Comparison of ENCODE assay signal across 14 mouse cellular contexts in the genomic region with DNA sequence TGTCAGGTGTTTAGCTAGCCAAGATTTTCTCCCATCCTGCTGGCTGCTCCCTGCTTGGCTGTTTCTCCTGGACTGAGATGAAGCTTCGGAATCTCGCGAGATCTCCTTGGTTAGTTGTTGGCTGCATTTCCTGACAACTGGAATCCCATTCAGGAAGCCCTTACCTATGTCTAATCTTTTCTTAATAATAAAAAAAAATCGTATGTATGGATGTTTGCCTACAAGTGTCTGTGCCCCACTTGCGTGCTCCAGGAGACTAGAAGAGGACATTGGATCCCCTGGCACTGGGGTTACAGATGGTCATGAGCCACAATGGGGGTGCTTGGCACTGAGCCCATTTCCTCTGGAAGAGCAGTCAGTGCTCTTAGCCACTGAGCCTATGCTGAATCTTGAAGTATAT. TPM values are rescaled to one million over a fixed set of nuclear protein-coding genes. Genes with fewer than 3 reads are reported as not detected.
A peak's percentile ranks its signal among the peaks of the same experiment; 100 is the strongest.
DNase-seq lines count a peak whose midpoint lies in the region; ATAC-seq and TF ChIP-seq lines count a peak whose summit lies in the region.
"Had no signal": no experiment of that assay in that cellular context is flagged by ENCODE, and none has a peak within 500 bp of the region (broad histone marks: within the 10 kb centered on the region; RNA-seq: fewer than 3 reads in every experiment).

No protein-coding gene starts in this region.

- no peaks in the 10 kb centered on the region for H3K9me3 ChIP-seq in intestine, postnatal 0 days (ENCODE audit: control insufficient read depth)
- no peaks in the 10 kb centered on the region for H3K9me3 ChIP-seq in intestine, embryonic 15.5 days
- no peaks in the 10 kb centered on the region for H3K9me3 ChIP-seq in neural tube, embryonic 15.5 days (replicated peaks)
- H3K9me3 ChIP-seq: hindbrain, embryonic 10.5 days; liver, embryonic 12.5 days had no signal

- H3K27ac ChIP-seq in intestine, postnatal 0 days (ENCODE audit: low read depth, low read length), result no peak overlapping the region
- no peak overlapping the region for H3K27ac ChIP-seq in intestine, embryonic 15.5 days
- no peak overlapping the region for H3K27ac ChIP-seq in cerebellum, adult 2 months (ENCODE audit: insufficient read depth, low read length)
- peak overlapping the region; percentile 97 for H3K27ac ChIP-seq in small intestine, adult 2 months (ENCODE audit: insufficient read depth, low read depth, low read length)
- H3K27ac ChIP-seq in neural tube, embryonic 15.5 days (replicated peaks), result no peak overlapping the region
- H3K27ac ChIP-seq: hindbrain, embryonic 10.5 days; liver, embryonic 12.5 days had no signal

- no peak overlapping the region for H3K4me3 ChIP-seq in intestine, postnatal 0 days (ENCODE audit: low read depth, low read length)
- no peak overlapping the region for H3K4me3 ChIP-seq in intestine, embryonic 15.5 days (replicated peaks)
- H3K4me3 ChIP-seq in cerebellum, adult 2 months (replicated peaks; ENCODE audit: insufficient read depth, low read depth, low read length), result no peak overlapping the region
- 0 out of 2 replicates have a peak overlapping the region, but pooled peaks have one; percentile 0 for H3K4me3 ChIP-seq in small intestine, adult 2 months (ENCODE audit: low read depth, low read length)
- H3K4me3 ChIP-seq in neural tube, embryonic 15.5 days (replicated peaks), result no peak overlapping the region
- H3K4me3 ChIP-seq: hindbrain, embryonic 10.5 days; liver, embryonic 12.5 days had no signal

- TF ChIP-seq POLR2A in cerebellum, adult 2 months (IDR thresholded peaks at IDR 0.05; ENCODE audit: borderline replicate concordance, insufficient read depth, low read length), result no peak
- TF ChIP-seq POLR2A in small intestine, adult 2 months (IDR thresholded peaks at IDR 0.05; ENCODE audit: low read depth, low read length), result no peak

- 71% methylated on average over 5 of the region's 5 CpGs for WGBS in intestine, postnatal 0 days
- 84% methylated on average over 5 of the region's 5 CpGs for WGBS in intestine, embryonic 15.5 days
- WGBS in cerebellum, adult 2 months, result 16% methylated on average over 5 of the region's 5 CpGs
- 21% methylated on average over 5 of the region's 5 CpGs for WGBS in small intestine, adult 2 months
- WGBS in neural tube, embryonic 15.5 days, result 76% methylated on average over 5 of the region's 5 CpGs

- no peaks in the 10 kb centered on the region for H3K27me3 ChIP-seq in intestine, postnatal 0 days (replicated peaks; ENCODE audit: control insufficient read depth, insufficient read depth, low read length)
- H3K27me3 ChIP-seq in intestine, embryonic 15.5 days (replicated peaks), result no peaks in the 10 kb centered on the region
- no peaks in the 10 kb centered on the region for H3K27me3 ChIP-seq in cerebellum, adult 2 months (ENCODE audit: control insufficient read depth, insufficient read depth, low read length)
- no peaks in the 10 kb centered on the region for H3K27me3 ChIP-seq in small intestine, adult 2 months (ENCODE audit: control insufficient read depth, insufficient read depth, low read length)
- no peaks in the 10 kb centered on the region for H3K27me3 ChIP-seq in neural tube, embryonic 15.5 days (replicated peaks)
- H3K27me3 ChIP-seq: liver, embryonic 12.5 days had no signal

- no peak for TF ChIP-seq CTCF in intestine, postnatal 0 days (IDR thresholded peaks at IDR 0.05; ENCODE audit: low read depth)
- TF ChIP-seq CTCF in cerebellum, adult 2 months (IDR thresholded peaks at IDR 0.05; ENCODE audit: borderline replicate concordance, insufficient read depth, low read depth, low read length), result no peak
- no peak for TF ChIP-seq CTCF in small intestine, adult 2 months (IDR thresholded peaks at IDR 0.05; ENCODE audit: extremely low read depth, insufficient read length, insufficient replicate concordance, low read depth, low read length)

- H3K9ac ChIP-seq in intestine, postnatal 0 days (ENCODE audit: low read depth, low read length), result no peak overlapping the region
- no peak overlapping the region for H3K9ac ChIP-seq in intestine, embryonic 15.5 days
- H3K9ac ChIP-seq in neural tube, embryonic 15.5 days (replicated peaks), result no peak overlapping the region
- H3K9ac ChIP-seq: liver, embryonic 12.5 days had no signal

- no peaks in the 10 kb centered on the region for H3K36me3 ChIP-seq in intestine, postnatal 0 days (ENCODE audit: control insufficient read depth, insufficient read depth)
- no peaks in the 10 kb centered on the region for H3K36me3 ChIP-seq in intestine, embryonic 15.5 days
- H3K36me3 ChIP-seq in small intestine, adult 2 months (ENCODE audit: control insufficient read depth, insufficient read depth, low read length), result no peaks in the 10 kb centered on the region
- no peaks in the 10 kb centered on the region for H3K36me3 ChIP-seq in neural tube, embryonic 15.5 days
- H3K36me3 ChIP-seq: hindbrain, embryonic 10.5 days; liver, embryonic 12.5 days had no signal

- ATAC-seq in intestine, postnatal 0 days, result no peak
- ATAC-seq in intestine, embryonic 15.5 days, result no peak
- ATAC-seq in neural tube, embryonic 15.5 days (ENCODE audit: low FRiP score), result no peak
- ATAC-seq: intestine, embryonic 16.5 days; liver, embryonic 12.5 days had no signal

- H3K4me2 ChIP-seq in intestine, postnatal 0 days (replicated peaks; ENCODE audit: low read depth), result peak overlapping the region; percentile 63
- no peak overlapping the region for H3K4me2 ChIP-seq in intestine, embryonic 15.5 days (replicated peaks)
- no peak overlapping the region for H3K4me2 ChIP-seq in neural tube, embryonic 15.5 days
- H3K4me2 ChIP-seq: liver, embryonic 12.5 days had no signal

- no peaks in the 10 kb centered on the region for H3K4me1 ChIP-seq in intestine, postnatal 0 days (replicated peaks; ENCODE audit: control insufficient read depth, insufficient read depth, low read length)
- H3K4me1 ChIP-seq in intestine, embryonic 15.5 days (replicated peaks), result 0 out of 2 replicates have a peak, but pooled peaks cover 5% of the 10 kb centered on the region
- peaks cover 6% of the 10 kb centered on the region for H3K4me1 ChIP-seq in cerebellum, adult 2 months (ENCODE audit: control insufficient read depth, insufficient read depth, low read length)
- H3K4me1 ChIP-seq in small intestine, adult 2 months (ENCODE audit: control insufficient read depth, insufficient read depth, insufficient read length, low read length), result peaks cover 40% of the 10 kb centered on the region
- H3K4me1 ChIP-seq in neural tube, embryonic 15.5 days, result peaks cover 21% of the 10 kb centered on the region
- H3K4me1 ChIP-seq: liver, embryonic 12.5 days had no signal

- peak; percentile 41 for DNase-seq in thymus, postnatal 14 days
- DNase-seq in thymus, adult 18-20 months, result no peak
- DNase-seq in cerebellum, adult 2 months, result peak; percentile 63 to 65
- DNase-seq: kidney, postnatal 36 days; thymus, adult 2 months had no signal

RNA-seq across cellular contexts. Expression of gene Gm1043, which starts 32.3 kb away (rescaled TPM):
- 0.03 TPM in 1 of 2 replicates, not detected in the other for polyA plus RNA-seq in intestine, postnatal 0 days (2015; fragmentation: Nextera tagmentation; extraction: Ambion mirVana)
- 0.01 and 0.05 TPM in 2 replicates for polyA plus RNA-seq in intestine, embryonic 15.5 days (2015; fragmentation: Nextera tagmentation; extraction: Ambion mirVana)
- 5.9 and 6.0 TPM in 2 replicates for polyA plus RNA-seq in cerebellum, adult 2 months (2012; rRNA removed)
- 0.32 and 0.85 TPM in 2 replicates for polyA plus RNA-seq in small intestine, adult 2 months (2012; rRNA removed)
- 1.3 and 2.1 TPM in 2 replicates for polyA plus RNA-seq in neural tube, embryonic 15.5 days (2015; fragmentation: Nextera tagmentation; extraction: Ambion mirVana)
- polyA plus RNA-seq: heart, embryonic 14.5 days; liver, embryonic 12.5 days; lung, embryonic 16.5 days had no signal

Comparison
In these comparisons a context has a peak if more than half of its experiments do, and no peak if none do; other contexts are left out.
1. DNase-seq: peak in thymus, postnatal 14 days (single experiment) and cerebellum, adult 2 months (2 of 2); none in thymus, adult 18-20 months (0 of 2).